Mouse (Mus musculus) embryonic fibroblast, embryonic 13.5 days (primary cell): ENCODE measurements at regions not wholly inside any gene's neighbourhood (a gene's known extent, or its start where the extent isn't known, plus 50 kb on each side); places are given as distances from the start of the nearest gene placed in this dataset.

Source experiments
- CTCF ChIP-seq: IDR thresholded peaks from 2 replicates; pipeline ENCODE4 v1.5.1; 2011; ENCODE audit warnings: mild to moderate bottlenecking, control low read depth, low read length, moderate library complexity, borderline replicate concordance; ENCODE audit not compliant: insufficient read depth
- POLR2A ChIP-seq: IDR thresholded peaks from 2 replicates; pipeline ENCODE4 v1.6.1; 2011; ENCODE audit warnings: low read depth, mild to moderate bottlenecking, control low read depth, low read length, moderate library complexity

DNA sequence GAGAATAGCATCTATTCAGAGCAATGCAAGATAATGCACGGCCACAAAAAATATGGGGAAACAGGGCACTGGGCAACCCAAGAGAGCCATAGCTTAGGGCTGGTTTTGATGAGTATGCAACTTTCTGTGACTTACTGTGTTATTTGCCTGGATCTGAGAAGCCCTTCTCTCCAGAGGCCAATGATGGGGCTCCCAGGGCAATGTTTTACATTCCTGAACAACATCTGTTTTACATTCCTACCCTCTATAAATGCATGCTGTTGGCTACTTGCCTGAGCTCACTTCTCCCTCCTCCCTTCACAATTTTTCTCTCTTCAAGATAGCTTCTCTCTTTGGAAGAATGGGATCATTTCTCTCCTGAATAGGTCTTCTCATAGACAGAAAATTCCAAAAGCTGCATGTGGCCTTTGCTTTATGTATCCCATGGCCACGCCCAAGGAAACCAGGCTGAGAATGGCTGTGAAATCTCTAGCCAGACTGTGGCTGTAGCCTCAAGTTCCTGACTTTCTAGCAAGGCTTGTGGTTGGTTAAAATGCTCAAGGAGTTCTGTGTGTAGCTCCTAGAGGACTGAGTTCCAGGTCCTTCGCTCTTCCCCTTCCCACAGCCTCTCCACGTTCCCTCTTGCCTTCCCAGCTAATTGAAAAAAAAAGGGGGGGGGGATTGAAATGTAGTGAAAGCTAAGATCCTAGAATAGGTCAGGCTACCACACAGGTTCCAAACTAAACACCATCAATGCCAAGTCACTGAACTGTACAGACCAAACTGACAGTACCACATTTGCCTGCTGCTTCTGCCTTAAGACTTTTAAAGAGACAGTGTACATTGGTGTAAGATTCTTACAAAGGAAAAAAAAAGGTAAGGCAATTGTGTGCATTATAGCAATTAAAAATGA is 312.7 kb upstream of the Auts2 start:
- TF ChIP-seq CTCF (no peak), POLR2A (no peak)
